Mouse (Mus musculus) brain, adult 10 weeks (tissue): Measurements from ENCODE around the gene Pdpr. TPM values are rescaled to one million over a fixed set of nuclear protein-coding genes. Genes with fewer than 3 reads are reported as not detected.

Source experiments
- polyA plus RNA-seq: library from polyadenylated mRNA; stranded (reverse); fragments of 350-450 nt; fragmentation: Illumina TruSeq; extraction: RNeasy Lipid Tissue Mini Kit (QIAGEN cat#74804); gene quantifications from one replicate; pipeline ENCODE4 v1.2.3, GENCODE M21; 2015; ENCODE audit warnings: low read depth, low replicate concordance

Gene Pdpr
- polyA plus RNA-seq: 16.4 TPM

DNA sequence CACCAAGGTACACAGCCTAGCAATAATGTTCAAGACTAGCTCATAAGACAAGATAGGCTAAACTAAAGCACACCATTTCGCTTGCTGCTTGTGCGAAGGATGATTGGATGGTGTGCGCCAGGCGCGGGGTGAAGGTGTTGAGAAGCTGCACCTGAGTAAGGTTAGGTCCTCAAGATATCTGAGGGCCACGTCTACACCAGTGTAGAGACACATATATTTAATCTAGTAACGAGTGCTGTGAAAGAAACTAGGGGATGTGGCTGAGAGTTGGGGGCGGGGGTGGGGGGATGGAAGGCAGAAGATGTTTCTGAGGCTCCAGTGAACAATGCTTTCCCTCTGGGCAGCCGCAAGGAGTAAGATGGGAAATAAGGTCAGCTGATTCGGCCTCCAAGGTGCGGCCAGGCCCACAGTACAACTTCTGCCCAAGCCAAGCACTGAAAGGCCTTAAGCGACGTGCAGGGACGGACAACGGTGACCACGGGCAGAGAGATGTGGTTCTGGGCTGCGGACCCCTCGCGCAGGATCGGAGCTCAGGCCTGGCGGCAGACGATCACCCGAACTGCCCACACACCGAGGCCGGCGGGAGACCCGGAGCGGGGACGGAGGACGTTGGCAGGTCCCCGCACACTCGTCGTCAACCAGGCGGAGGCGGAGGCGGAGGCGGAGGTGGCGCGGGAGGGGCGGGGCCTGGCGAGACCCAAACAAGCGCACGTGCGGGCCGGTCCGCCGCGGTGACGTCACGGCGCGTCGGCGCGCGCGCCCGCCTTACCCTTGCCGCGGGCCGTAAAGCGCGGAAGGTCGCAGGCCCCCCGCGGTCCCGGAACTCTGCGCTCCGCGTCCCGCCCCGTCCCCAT is at the start of gene Pdpr:
Pdpr (plus strand) TSS at position 766 of the 854 bp plus-strand sequence.

DNA sequence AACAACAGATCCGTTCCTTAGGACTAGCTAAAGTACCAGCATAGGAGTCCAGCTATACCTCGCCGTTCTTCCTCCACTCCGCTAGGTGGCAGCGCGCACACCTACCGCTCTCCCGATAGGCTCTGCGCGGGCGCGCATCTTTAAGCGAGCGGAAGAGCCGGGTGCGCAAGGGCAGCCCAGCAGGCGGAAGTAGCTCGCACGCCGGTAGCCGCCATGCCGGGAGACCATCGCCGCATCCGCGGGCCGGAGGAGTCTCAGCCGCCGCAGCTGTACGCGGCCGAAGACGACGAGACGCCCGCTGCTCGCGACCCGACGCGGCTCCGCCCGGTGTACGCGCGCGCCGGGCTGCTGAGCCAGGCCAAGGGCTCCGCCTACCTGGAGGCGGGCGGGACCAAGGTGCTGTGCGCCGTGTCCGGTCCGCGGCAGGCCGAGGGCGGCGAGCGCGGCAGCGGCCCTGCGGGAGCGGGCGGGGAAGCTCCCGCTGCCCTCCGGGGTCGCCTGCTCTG is 38.2 kb upstream of the Pdpr start, which contains the start of gene Exosc6:
Exosc6 (plus strand) TSS at position 182 of the 506 bp plus-strand sequence.

GRCm38 (mm10) chr8:111092326-111092725 is 2.1 kb upstream of the Pdpr start, which contains the start of gene Clec18a:
TSS of gene Clec18a (minus strand) at chr8:111092426.

Other genes starting within 250 kb of the Pdpr start
- 42.8 TPM for gene Cog4, start 248.0 kb upstream of the Pdpr start, polyA plus RNA-seq
- gene Sf3b3, start 247.8 kb upstream of the Pdpr start, polyA plus RNA-seq: 40.0 TPM
- gene Fuk, start 192.1 kb upstream of the Pdpr start, polyA plus RNA-seq: 10.2 TPM
- gene St3gal2, start 174.7 kb upstream of the Pdpr start, polyA plus RNA-seq: 55.0 TPM
- gene Ddx19a, start 96.8 kb upstream of the Pdpr start, polyA plus RNA-seq: 26.1 TPM
- 14.5 TPM for gene Ddx19b, start 62.9 kb upstream of the Pdpr start, polyA plus RNA-seq
- 67.3 TPM for gene Aars, start 61.5 kb upstream of the Pdpr start, polyA plus RNA-seq
- not detected for gene Exosc6, start 38.3 kb upstream of the Pdpr start, polyA plus RNA-seq
- gene Clec18a, start 2.2 kb upstream of the Pdpr start, polyA plus RNA-seq: 4.3 TPM
- gene Glg1, start 164.6 kb downstream of the Pdpr start, polyA plus RNA-seq: 77.5 TPM
- 17.0 TPM for gene Rfwd3, start 205.6 kb downstream of the Pdpr start, polyA plus RNA-seq
- gene Mlkl, start 243.5 kb downstream of the Pdpr start, polyA plus RNA-seq: 0.31 TPM